Mouse (Mus musculus): ENCODE measurements at regions not wholly inside any gene's neighbourhood (a gene's known extent, or its start where the extent isn't known, plus 50 kb on each side); places are given as distances from the start of the nearest gene placed in this dataset.
"Not testable (repeated sequence)": the region's sequence is repeated elsewhere in the genome, so short reads cannot be mapped to it uniquely, and the experiment has no call there.

GRCm38 (mm10) chr14:27562564-27562963, 54.3 kb upstream of the Ccdc66 start:
- 85% methylated on average over 11 of the region's 11 CpGs for WGBS
- H3K4me1 ChIP-seq (ENCODE audit: insufficient read depth); H3K4me3 ChIP-seq (ENCODE audit: low read depth, low read length); H3K4me2 ChIP-seq; H3K27ac ChIP-seq (ENCODE audit: low read depth); H3K9ac ChIP-seq; H3K9me3 ChIP-seq (ENCODE audit: low read depth, low read length); ATAC-seq (ENCODE audit: insufficient read depth); H3K27me3 ChIP-seq (ENCODE audit: insufficient read depth, low read length); H3K36me3 ChIP-seq (ENCODE audit: insufficient read depth): not testable (repeated sequence)
- peak; percentile 2 for DNase-seq

GRCm38 (mm10) chr14:27561974-27562373, 53.7 kb upstream of the Ccdc66 start:
- H3K27ac ChIP-seq (ENCODE audit: low read depth); H3K27me3 ChIP-seq (ENCODE audit: insufficient read depth, low read length); H3K9ac ChIP-seq; H3K4me2 ChIP-seq; H3K4me1 ChIP-seq (ENCODE audit: insufficient read depth); H3K4me3 ChIP-seq (ENCODE audit: low read depth, low read length); DNase-seq; H3K9me3 ChIP-seq (ENCODE audit: low read depth, low read length); ATAC-seq (ENCODE audit: insufficient read depth); H3K36me3 ChIP-seq (ENCODE audit: insufficient read depth): not testable (repeated sequence)
- whole genome bisulfite sequencing: 83% methylated on average over 9 of the region's 9 CpGs

GRCm38 (mm10) chr14:27560434-27560833, 52.2 kb upstream of the Ccdc66 start:
- H3K36me3 ChIP-seq (ENCODE audit: insufficient read depth): no peaks in the 10 kb centered on the region
- H3K4me2 ChIP-seq: no peak overlapping the region
- no peaks in the 10 kb centered on the region for H3K4me1 ChIP-seq (ENCODE audit: insufficient read depth)
- TF ChIP-seq CTCF (IDR thresholded peaks at IDR 0.05; ENCODE audit: low read depth): peak; percentile 77
- H3K9ac ChIP-seq: no peak overlapping the region
- whole genome bisulfite sequencing: 46% methylated on average over 4 of the region's 4 CpGs
- H3K27ac ChIP-seq (ENCODE audit: low read depth): no peak overlapping the region
- H3K9me3 ChIP-seq (ENCODE audit: low read depth, low read length): no peaks in the 10 kb centered on the region
- DNase-seq: peak; percentile 80
- no peaks in the 10 kb centered on the region for H3K27me3 ChIP-seq (ENCODE audit: insufficient read depth, low read length)
- ATAC-seq (ENCODE audit: insufficient read depth): no peak
- H3K4me3 ChIP-seq (ENCODE audit: low read depth, low read length): no peak overlapping the region

- WGBS: 51% methylated on average over 3 of the region's 3 CpGs
- Histone ChIP-seq H3K27ac (ENCODE audit: low read depth) (no peak overlapping the region), H3K9me3 (ENCODE audit: low read depth, low read length) (no peaks in the 10 kb centered on the region), H3K36me3 (ENCODE audit: insufficient read depth) (no peaks in the 10 kb centered on the region), H3K27me3 (ENCODE audit: insufficient read depth, low read length) (no peaks in the 10 kb centered on the region), H3K4me1 (ENCODE audit: insufficient read depth) (no peaks in the 10 kb centered on the region), H3K4me3 (ENCODE audit: low read depth, low read length) (no peak overlapping the region), H3K9ac (no peak overlapping the region), H3K4me2 (no peak overlapping the region)
- ATAC-seq (ENCODE audit: insufficient read depth): no peak
- no peak for TF ChIP-seq CTCF (IDR thresholded peaks at IDR 0.05; ENCODE audit: low read depth)
- no peak for DNase-seq
Observed at GRCm38 (mm10) chr14:27558794-27559491, 50.7 kb upstream of the Ccdc66 start.

Measured in lung, embryonic 14.5 days (tissue).